20 mouse cellular contexts compared by ENCODE assay signal in the genomic region with DNA sequence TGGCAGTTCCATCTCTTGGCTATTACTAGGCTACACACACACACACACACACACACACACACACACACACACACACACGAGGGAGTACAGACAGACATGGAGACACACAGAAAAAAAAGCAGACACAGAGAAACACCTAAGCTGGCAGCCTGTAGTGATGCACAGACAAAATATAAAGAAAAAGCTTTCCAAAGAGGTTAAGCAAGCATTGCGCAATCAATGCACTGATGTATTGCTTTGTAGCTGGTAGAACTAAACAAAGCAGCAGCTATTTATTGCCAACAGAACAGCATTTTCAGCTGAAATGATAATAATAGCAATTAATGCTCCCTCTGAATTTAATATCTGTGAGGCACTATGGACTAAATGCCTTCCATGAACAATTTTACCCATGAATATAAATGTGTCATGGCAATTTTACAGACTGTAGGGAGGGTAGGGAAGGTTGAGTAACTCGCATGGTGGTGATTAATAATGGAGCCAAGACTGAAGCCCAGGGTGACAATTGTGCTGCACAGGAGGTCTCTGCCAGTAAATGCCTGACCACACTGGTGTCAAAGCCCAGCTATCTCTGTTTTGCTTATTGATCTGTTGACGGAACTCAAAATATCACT.
DNase-seq lines count a peak whose midpoint lies in the region; ATAC-seq lines count a peak whose summit lies in the region.
"Had no signal": no experiment of that assay in that cellular context is flagged by ENCODE, and none has a peak within 500 bp of the region (broad histone marks: within the 10 kb centered on the region; RNA-seq: fewer than 3 reads in every experiment).

No protein-coding gene starts in this region.

- 0 out of 2 replicates have a peak overlapping the region, but pooled peaks have one; percentile 27 for H3K27ac ChIP-seq in hindbrain, embryonic 14.5 days
- H3K27ac ChIP-seq: embryonic facial prominence, embryonic 12.5 days; heart, embryonic 10.5 days; midbrain, embryonic 10.5 days had no signal

- no peaks in the 10 kb centered on the region for H3K27me3 ChIP-seq in hindbrain, embryonic 14.5 days (ENCODE audit: control insufficient read depth, insufficient read depth, low read length)
- H3K27me3 ChIP-seq: CH12.LX; embryonic facial prominence, embryonic 12.5 days had no signal

- 59% methylated on average over 4 of the region's 4 CpGs for WGBS in hindbrain, embryonic 14.5 days

- no peaks in the 10 kb centered on the region for H3K36me3 ChIP-seq in hindbrain, embryonic 14.5 days (replicated peaks; ENCODE audit: control insufficient read depth, insufficient read depth)
- H3K36me3 ChIP-seq: heart, embryonic 10.5 days had no signal

- H3K4me1 ChIP-seq in hindbrain, embryonic 14.5 days (replicated peaks; ENCODE audit: control insufficient read depth, insufficient read depth, low read length), result peaks cover 18% of the 10 kb centered on the region; the same call in 1 of the 2 replicates

- ATAC-seq in hindbrain, embryonic 14.5 days (ENCODE audit: low FRiP score), result no peak
- ATAC-seq: activated CD4-positive, CD25-positive, alpha-beta regulatory T cell, adult 4 months had no signal

- no peak overlapping the region for H3K4me3 ChIP-seq in hindbrain, embryonic 14.5 days (replicated peaks; ENCODE audit: low read length)
- H3K4me3 ChIP-seq: embryonic facial prominence, embryonic 12.5 days; heart, embryonic 10.5 days; midbrain, embryonic 10.5 days had no signal

- no peak overlapping the region for H3K9ac ChIP-seq in hindbrain, embryonic 14.5 days
- H3K9ac ChIP-seq: embryonic facial prominence, embryonic 12.5 days had no signal

- no peak overlapping the region for H3K4me2 ChIP-seq in hindbrain, embryonic 14.5 days (replicated peaks)
- H3K4me2 ChIP-seq: embryonic facial prominence, embryonic 12.5 days had no signal

- DNase-seq in kidney, postnatal 10 days, result peak; percentile 1
- no peak for DNase-seq in kidney, postnatal 4 days
- DNase-seq in 416B (ENCODE audit: low read depth) (peak; percentile 48), adipocyte (ENCODE audit: low spot score) (peak; percentile 36)
- no peak for DNase-seq in hindbrain, embryonic 14.5 days (ENCODE audit: low spot score)
- no peak for DNase-seq in Muller cell, postnatal 12 days (ENCODE audit: inconsistent ontology term)
- DNase-seq in cerebellum, adult 18-20 months, result no peak
- DNase-seq: cerebellum, adult 11-12 months; gastrocnemius, postnatal 10 days; kidney, adult 11 months; kidney, postnatal 14 days; layer of hippocampus, adult 9-11 months; liver; lung, postnatal 10 days; right cerebral cortex, postnatal 14 days had no signal

- no peaks in the 10 kb centered on the region for H3K9me3 ChIP-seq in hindbrain, embryonic 14.5 days (ENCODE audit: control insufficient read depth, low read length)
- H3K9me3 ChIP-seq: heart, embryonic 10.5 days had no signal

Comparison
In these comparisons a context has a peak if more than half of its experiments do, and no peak if none do; other contexts are left out.
1. DNase-seq: peak in kidney, postnatal 10 days (single experiment), 416B (single experiment) and adipocyte (single experiment); none in kidney, postnatal 4 days (0 of 2), hindbrain, embryonic 14.5 days (single experiment), Muller cell, postnatal 12 days (single experiment) and cerebellum, adult 18-20 months (0 of 2).